Mouse (Mus musculus): ENCODE measurements around the gene Bach1. TPM values are rescaled to one million over a fixed set of nuclear protein-coding genes. Genes with fewer than 3 reads are reported as not detected.
"Not testable (repeated sequence)": the region's sequence is repeated elsewhere in the genome, so short reads cannot be mapped to it uniquely, and the experiment has no call there.

Gene Bach1
- total RNA-seq, 2 experiments from 2014 or later: 16.5 to 22.3 TPM

DNA sequence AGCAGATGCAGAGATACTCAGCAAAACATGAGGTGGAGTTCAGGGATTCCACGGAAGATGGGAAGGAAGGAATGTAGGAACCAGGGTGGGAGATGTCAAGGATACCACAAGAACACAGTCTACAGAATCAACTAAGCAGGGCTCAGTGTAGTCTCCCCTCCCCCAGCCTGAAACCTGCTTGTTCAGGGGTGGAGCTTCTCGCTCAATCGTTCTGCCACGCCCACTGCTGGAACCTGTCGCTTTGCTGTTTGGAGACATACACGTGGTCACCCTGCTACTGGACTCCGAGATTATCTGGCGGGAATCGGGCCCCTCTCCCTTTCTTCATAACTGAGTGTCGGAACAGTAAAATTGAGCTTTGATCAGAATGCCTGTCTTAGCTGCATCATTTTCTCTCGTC lies 20.1 kb upstream of the Bach1 start:
- DNase-seq (ENCODE audit: low spot score in 2 of 2): no peak

- no peak for DNase-seq (ENCODE audit: low spot score in 2 of 2)
Observed at GRCm38 (mm10) chr16:87680912-87681634, 17.7 kb upstream of the Bach1 start.

DNA sequence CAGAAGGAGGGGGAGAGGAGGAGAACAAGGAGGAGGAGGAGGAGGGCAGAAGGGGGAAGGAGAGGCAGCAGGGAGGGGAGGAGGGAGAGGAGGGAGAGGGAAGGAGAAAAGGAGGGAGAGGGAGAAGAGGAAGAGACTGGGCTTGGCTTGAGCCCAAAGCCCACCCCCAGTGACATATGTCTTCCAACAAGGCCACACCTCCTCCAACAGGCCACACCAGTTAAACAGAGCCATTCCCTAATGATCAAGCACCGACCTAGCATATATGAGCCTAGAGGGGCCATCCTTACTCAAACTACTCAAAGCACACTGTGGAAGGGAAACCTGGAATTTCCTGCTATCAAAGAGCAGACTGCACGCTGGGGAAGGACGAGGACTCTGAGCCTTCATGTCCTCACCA lies 16.9 kb upstream of the Bach1 start:
- DNase-seq (ENCODE audit: low spot score in 2 of 2): no peak

DNA sequence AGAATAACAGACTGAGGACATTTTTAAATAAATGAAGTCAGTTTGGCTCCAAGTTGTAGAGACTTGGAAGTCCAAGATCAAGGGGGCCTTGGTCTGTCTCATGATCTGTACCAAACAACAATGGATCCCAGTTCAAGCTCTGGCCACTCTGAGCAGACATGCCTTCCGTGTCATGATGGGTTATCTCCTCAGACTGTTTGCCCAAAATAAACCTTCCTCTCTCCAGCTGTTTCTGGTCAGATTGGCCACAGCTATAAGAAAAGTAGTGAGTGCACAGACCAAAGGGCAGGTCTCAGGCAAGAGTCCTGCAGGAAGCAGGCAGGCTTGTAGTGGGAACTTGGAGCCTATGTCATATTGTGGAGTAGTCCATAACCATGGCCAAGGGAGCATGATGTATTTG lies 12.3 kb upstream of the Bach1 start:
- no peak for DNase-seq (ENCODE audit: low spot score in 2 of 2)

- DNase-seq (ENCODE audit: low spot score in 2 of 2): no peak
Observed at GRCm38 (mm10) chr16:87687346-87687745, 11.4 kb upstream of the Bach1 start.

DNA sequence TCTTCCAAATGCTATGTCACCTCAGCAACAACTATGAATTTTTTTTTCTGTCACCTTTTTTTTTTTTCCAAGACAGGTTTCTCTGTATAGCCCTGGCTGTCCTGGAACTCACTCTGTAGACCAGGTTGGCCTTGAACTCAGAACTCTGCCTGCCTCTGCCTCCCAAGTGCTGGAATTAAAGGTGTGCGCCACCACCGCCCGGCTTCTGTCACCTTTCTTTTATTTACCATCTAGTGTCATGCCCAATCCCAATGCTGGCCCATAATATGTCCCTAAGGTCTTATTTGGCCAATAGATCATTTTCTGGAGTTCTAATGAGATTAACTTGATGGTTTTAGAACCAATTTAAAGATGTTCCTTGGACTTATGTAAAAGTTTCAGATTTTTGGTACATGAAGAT lies 10.4 kb upstream of the Bach1 start:
- not testable (repeated sequence) for DNase-seq (ENCODE audit: low spot score in 2 of 2)

- DNase-seq (ENCODE audit: low spot score in 2 of 2): not testable (repeated sequence)
Observed at GRCm38 (mm10) chr16:87688823-87689222, 9.9 kb upstream of the Bach1 start.

- DNase-seq (ENCODE audit: low spot score in 2 of 2): no peak
Observed at GRCm38 (mm10) chr16:87689225-87689624, 9.5 kb upstream of the Bach1 start.

DNA sequence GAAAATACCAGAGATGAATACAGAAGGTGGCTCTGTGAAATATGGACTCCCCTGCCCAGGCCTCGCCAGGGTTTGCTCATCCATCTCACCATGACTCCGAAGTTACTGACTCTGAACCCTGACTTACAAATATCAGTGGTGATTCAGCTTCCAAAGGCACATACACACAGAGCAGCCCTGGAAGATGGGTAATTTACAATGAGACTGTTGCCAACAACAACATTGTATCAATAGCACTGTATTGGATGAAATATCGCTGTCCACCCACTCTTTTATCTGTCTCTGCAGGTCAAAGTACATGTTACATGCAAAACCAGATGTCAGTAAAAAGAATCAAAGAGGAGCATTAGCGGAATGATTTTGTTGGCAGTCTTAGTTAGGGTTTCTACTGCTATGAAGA lies 8.2 kb upstream of the Bach1 start:
- no peak for DNase-seq (ENCODE audit: low spot score in 2 of 2)

- DNase-seq (ENCODE audit: low spot score in 2 of 2): no peak
Observed at GRCm38 (mm10) chr16:87691102-87691501, 7.6 kb upstream of the Bach1 start.

DNA sequence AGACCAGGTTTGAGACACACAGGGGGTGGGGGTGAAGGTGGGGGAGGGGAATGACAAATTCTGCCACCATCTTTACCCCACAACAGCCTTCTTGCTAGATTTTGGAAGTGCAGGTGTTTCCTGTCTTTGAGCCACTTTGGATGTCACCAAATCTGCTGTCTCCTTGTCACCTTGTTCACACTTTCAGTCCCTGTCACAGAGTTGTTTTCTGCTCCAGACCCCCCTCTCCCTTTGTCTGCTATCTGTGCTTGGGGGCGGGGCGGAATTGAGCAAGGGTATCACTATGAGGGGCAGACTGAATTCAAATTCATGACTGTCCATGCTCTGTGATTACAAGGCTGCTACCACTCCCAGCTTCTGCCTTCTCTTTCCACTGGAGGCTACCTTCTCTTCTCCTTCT lies 6.2 kb upstream of the Bach1 start:
- DNase-seq (ENCODE audit: low spot score in 2 of 2): no peak

- DNase-seq (ENCODE audit: low spot score in 2 of 2): no peak
Observed at GRCm38 (mm10) chr16:87697707-87698365, 909 bp upstream of the Bach1 start.

DNA sequence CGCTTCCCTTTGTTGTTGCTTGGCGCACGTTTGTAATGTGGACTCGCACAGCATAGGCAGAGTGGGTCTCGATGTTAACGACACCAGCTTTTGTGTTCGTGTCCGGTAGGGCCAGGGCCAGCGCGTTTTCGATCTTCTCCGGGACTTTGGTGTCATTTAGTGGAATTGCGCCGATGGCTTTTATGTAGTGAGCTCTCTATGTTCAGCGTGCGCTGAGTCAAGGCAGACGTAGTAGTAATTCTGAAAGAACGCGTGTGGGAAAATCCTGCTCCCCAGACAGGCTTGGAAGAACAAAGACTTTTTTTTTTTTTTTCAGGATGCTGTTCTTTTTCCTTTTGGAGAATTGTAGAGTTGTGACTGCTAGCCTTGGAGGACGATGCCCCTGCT lies 554 bp downstream of the Bach1 start:
- peak in 1 of 2 experiments; percentile 18 for DNase-seq (ENCODE audit: low spot score in 2 of 2)

DNA sequence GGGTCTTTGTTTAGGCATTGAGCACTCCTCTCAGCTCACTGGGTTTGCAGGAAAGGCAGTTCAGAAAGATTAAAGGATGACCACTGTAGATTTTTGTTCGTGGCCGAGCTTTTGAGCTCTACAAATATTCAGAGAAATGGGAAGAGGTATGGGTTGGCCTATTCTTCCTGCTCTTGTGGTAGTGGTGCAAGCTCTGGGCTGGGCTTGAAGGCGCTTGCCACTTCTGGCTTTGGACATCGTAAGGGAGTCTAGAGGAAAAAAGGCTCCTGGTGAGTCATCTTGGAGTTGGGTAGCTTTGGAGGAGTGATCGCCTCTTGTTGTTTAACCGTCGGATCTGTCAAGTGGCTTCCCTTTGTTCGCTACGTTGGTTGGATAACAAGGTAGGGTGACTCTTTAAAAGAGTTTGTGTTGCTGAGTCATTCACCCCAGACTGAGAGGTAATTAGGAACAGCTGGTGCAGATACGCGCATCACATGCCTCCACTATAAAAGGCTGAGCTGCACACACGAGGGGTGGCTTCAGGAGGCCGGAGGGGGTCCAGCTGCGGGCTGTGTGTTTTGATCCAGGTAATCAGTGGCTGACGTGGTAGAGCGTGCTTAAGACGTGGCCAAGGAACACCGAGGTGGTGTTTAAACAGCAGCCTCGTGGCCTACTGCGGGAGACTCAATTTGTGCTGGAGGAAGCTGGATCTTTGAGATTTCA lies 1.1 kb downstream of the Bach1 start:
- peak; percentile 31 to 37 for DNase-seq (ENCODE audit: low spot score in 2 of 2)

DNA sequence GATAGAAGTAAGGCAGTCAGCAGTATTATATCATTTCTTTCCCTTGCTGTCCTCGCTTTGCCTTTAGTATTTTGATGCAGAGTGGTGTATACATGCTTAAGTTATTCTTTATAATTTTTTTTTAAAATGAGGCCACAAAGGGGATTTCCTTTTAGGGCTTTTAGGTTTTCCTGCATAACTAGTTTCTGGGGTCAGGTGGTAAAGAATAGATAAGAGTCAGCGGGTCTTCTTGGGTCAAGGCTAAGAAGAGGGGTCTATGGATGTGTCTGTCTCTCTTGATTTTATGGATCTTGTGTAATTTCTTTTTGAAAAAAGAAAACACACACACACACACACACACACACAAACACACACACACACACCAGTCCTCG lies 1.6 kb downstream of the Bach1 start:
- no peak for DNase-seq (ENCODE audit: low spot score in 2 of 2)

DNA sequence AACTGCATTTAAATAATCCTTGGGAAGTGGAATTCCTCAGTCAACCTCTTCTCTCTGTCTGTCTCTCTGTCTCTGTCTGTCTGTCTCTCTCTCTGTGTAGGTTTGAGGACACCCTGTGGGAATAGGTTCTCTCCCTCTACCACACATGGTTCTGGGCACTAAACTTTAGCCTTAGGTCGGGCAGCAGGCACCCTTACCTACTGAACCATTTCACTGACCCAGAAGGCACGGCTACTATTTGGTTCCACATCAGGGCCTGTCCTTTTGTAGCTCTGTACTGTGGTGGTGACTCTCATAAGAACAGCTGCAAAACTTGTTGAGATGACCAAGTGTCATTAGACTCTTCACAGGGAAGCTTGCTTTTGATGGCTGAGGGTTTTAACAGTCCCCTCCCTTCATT lies 3.1 kb downstream of the Bach1 start:
- no peak for DNase-seq (ENCODE audit: low spot score in 2 of 2)

GRCm38 (mm10) chr16:87702881-87703280 lies 4.1 kb downstream of the Bach1 start:
- DNase-seq (ENCODE audit: low spot score in 2 of 2): no peak

DNA sequence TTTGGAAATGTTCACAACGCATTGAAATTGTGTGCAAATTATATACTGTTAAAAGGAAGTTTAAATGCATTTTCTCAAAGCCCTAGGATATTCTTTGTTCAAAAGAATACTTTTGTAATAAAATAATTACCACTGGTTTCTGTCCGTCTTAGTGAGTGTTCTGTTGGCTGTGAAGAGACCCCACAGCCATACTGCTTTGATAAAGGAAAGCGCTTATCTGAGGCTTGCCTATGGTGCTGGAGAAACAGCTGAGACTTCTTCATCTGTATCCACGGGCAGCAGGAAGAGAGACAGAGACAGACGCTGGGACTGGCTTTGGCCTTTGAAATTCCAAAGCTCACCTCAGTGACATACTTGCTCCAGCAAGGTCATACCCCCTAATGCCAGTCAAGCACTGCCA lies 5.5 kb downstream of the Bach1 start:
- DNase-seq (ENCODE audit: low spot score in 2 of 2): no peak

DNA sequence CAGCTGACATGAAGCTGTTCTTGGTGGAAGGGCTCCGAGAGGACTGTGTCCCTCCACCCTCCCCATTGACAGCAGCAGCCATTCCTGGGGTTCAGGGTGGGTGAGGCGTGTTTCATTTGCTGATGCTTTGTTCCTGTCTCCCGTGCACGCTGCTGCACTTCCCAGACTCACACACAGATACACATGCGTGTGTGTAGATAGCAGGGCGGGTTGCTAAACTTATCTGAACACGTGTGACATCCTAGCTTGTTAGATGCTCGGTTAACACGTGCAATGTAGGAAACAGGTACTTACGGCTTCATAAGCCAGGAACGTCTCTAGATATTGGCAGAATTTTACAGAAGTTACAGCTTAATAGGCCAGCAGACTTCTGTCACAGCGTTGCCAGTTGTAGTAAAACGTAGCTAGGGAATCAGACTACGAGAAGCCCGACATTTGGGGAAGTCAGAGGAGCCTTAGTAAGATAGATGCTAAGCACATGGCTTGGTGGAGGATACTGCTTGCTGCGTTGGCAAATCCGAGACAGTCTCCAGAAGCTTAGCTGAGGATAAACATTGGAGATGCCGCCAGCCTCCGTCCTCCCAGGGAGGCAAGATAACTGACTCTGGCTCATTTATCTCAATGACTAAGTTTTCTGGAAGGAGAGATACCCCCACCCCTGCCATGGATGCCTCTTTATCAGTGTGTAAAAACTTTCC lies 7.3 kb downstream of the Bach1 start:
- DNase-seq (ENCODE audit: low spot score in 2 of 2): no peak

GRCm38 (mm10) chr16:87707335-87707734 lies 8.6 kb downstream of the Bach1 start:
- no peak for DNase-seq (ENCODE audit: low spot score in 2 of 2)

DNA sequence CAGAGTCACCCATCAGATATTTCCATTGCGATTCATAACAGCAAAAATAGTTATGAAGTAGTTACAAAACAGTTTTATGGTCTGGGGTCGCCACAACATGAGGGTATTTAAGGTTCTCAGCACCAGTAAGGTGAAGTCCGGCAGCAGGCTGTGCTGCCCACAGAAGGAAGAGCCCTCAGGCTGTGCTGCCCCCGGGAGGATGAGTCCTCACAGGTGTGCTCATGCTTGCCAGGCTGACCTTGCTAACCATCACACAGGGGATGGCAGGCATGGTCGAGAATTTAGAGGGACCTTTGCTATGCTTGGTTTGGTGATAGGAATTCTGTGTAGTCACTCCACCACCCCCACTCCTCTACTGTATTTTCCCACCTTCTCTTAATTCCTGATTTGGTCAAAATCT lies 9.8 kb downstream of the Bach1 start:
- DNase-seq (ENCODE audit: low spot score in 2 of 2): no peak

DNA sequence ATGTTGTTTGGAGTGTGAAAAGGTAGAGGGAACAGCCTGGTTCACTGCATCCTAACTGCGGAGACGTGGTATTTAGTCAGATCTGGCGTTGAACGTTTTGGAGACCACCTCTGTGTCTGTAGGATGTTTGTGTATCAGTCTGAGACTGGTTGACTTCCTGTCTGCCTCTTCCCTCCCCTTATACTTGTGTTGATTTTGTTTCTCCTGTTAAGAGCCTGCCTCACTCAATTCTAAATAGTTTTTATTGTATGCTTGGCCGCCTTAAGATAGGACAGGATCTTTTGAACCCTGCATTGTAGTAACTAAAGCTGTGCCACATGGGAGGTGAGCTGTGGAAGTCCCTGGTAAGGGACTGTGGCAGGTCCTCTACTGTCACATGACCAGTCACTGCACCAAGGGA lies 10.4 kb downstream of the Bach1 start:
- DNase-seq (ENCODE audit: low spot score in 2 of 2): no peak
